Mouse (Mus musculus) B cell, adult 62 days (primary cell): ENCODE data around the gene Olfr362. TPM values are rescaled to one million over a fixed set of nuclear protein-coding genes. Genes with fewer than 3 reads are reported as not detected.

Experiments
- total RNA-seq: library from RNA; stranded (reverse); gene quantifications from 4 replicates; pipeline ENCODE4 v1.2.4, GENCODE M21; 2023

Olfr362 gene
- total RNA-seq, result not detected in 4 replicates

DNA sequence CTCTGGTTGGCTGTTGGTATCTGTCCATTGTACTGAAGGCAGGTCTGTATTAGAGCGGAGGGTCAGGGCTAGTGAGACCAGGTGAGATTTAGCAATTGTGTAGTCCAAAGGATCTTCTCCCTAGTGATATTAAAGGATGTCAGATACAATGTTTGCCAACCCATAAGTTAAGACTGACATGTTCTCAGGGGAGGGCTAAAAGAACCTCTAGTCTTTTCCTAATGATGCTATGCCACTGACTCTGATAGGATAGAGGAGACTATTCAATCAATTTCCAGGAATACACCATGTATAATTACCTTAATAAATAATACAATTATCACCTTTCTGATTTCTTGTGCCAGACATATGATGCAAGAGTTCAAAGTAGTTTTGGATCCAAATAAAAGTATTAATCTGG is at the start of gene Olfr362:
Gene Olfr362, minus strand, starts transcription at position 101 of the 400 bp plus-strand sequence.

DNA sequence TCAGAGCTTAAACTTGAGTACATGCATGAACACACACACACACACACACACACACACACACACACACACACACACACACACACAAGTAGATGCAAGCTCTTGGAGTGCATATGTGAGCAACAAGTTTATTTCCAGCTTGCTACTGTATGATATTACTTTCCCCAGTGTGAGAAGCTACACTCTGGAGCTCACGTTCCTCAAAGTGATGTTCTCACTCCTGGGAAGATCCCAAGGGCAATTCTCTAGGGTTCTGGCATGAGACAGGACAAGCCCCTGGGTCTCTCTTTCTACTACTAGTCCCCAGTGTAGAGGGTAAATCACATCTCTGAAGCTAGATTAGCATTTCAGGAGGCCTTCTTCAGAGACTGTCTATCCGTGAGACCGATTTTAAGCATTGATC is 21.3 kb upstream of the Olfr362 start, which contains the start of gene Olfr364-ps1:
Gene Olfr364-ps1, plus strand, starts transcription at position 301 of the 400 bp plus-strand sequence.

DNA sequence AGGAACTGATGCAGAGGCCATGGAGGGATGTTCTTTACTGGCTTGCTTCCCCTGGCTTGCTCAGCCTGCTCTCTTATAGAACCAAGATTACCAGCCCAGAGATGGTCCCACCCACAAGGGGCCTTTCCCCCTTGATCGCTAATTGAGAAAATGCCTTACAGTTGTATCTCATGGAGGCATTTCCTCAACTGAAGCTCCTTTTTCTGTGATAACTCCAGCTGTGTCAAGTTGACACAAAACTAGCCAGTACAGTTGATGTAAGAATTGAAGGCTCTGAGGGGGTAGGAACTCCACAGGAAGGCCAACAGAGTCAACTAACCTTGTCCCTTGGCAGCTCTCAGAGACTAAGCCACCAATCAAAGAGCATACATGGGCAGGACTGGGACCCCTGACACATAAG is 28.5 kb downstream of the Olfr362 start, which contains the start of gene Olfr361:
Gene Olfr361, minus strand, starts transcription at position 101 of the 400 bp plus-strand sequence.

DNA sequence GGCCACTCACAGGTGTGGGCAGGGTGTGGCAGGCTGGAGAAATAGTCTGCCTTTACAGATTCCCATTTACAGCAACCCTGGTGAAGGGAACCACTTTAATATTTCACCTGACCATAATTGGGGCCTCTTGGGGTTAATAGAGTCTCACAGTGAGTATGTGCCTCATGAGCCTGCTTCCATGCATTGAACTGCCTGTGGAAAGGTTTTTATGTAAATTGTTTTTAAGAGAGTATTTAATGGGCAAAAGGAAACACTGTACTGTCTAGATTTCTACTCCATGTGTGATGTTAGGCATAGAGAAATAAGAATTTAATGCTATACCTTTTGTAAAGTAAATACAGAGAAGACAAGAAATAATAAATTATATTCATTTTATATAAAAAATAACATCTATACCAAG is 52.3 kb downstream of the Olfr362 start, which contains the start of gene Olfr360:
Gene Olfr360, plus strand, starts transcription at position 301 of the 400 bp plus-strand sequence.

Other genes with a start within 250 kb of the Olfr362 start
- not detected in 4 replicates for gene Olfr352, start 249.4 kb downstream of the Olfr362 start, total RNA-seq
- gene Olfr353, start 225.0 kb downstream of the Olfr362 start, total RNA-seq, result not detected in 4 replicates
- not detected in 4 replicates for gene Olfr354, start 212.2 kb downstream of the Olfr362 start, total RNA-seq
- not detected in 4 replicates for gene Olfr355, start 189.0 kb downstream of the Olfr362 start, total RNA-seq
- gene Olfr356, start 180.8 kb downstream of the Olfr362 start, total RNA-seq, result not detected in 4 replicates
- gene Olfr357, start 124.1 kb downstream of the Olfr362 start, total RNA-seq, result not detected in 4 replicates
- gene Olfr358, start 108.6 kb downstream of the Olfr362 start, total RNA-seq, result not detected in 4 replicates
- gene Olfr360, start 52.2 kb downstream of the Olfr362 start, total RNA-seq, result not detected in 4 replicates
- gene Olfr361, start 28.6 kb downstream of the Olfr362 start, total RNA-seq, result not detected in 4 replicates
- not detected in 4 replicates for gene Olfr364-ps1, start 21.4 kb upstream of the Olfr362 start, total RNA-seq
- not detected in 4 replicates for gene Olfr365, start 70.3 kb upstream of the Olfr362 start, total RNA-seq
- not detected in 4 replicates for gene Olfr366, start 93.7 kb upstream of the Olfr362 start, total RNA-seq
- gene Olfr368, start 208.6 kb upstream of the Olfr362 start, total RNA-seq, result not detected in 4 replicates
- 27.3 to 37.4 TPM (median 34.6 TPM) in 4 replicates for gene Pdcl, start 241.4 kb upstream of the Olfr362 start, total RNA-seq